Mouse (Mus musculus) stomach, postnatal 0 days (tissue): ENCODE results near the gene Lix1l. TPM values are rescaled to one million over a fixed set of nuclear protein-coding genes. Genes with fewer than 3 reads are reported as not detected.
"Not testable (repeated sequence)": the region's sequence is repeated elsewhere in the genome, so short reads cannot be mapped to it uniquely, and the experiment has no call there.

Experiments used
- ATAC-seq: fragments of 200-750 bp; cut with Nextera tagmentation; 2 replicates; pipeline ENCODE4 v1.8.0; 2017; ENCODE audit not compliant: low FRiP score, low TSS enrichment
- DNase-seq: peaks from one replicate; pipeline ENCODE4 v3.0.0-alpha.2; 2016; ENCODE audit warnings: low spot score
- H3K27ac ChIP-seq: fragments of 300-500 bp; sonication (generic); replicated peaks from 2 replicates; pipeline ENCODE4 v1.5.1; 2014; ENCODE audit warnings: mild to moderate bottlenecking, control low read depth
- H3K27me3 ChIP-seq: fragments of 300-500 bp; sonication (generic); 2 replicates; pipeline ENCODE4 v1.6.1; 2014; ENCODE audit warnings: low read length; ENCODE audit not compliant: control insufficient read depth, insufficient read depth
- H3K36me3 ChIP-seq: fragments of 300-500 bp; sonication (generic); 2 replicates; pipeline ENCODE4 v1.6.1; 2014; ENCODE audit warnings: low read length, mixed read lengths; ENCODE audit not compliant: control insufficient read depth, insufficient read depth
- H3K4me1 ChIP-seq: fragments of 300-500 bp; sonication (generic); replicated peaks from 2 replicates; pipeline ENCODE4 v1.6.1; 2014; ENCODE audit warnings: antibody characterized with exemption; ENCODE audit not compliant: control insufficient read depth, insufficient read depth
- H3K4me2 ChIP-seq: fragments of 300-500 bp; sonication (generic); replicated peaks from 2 replicates; pipeline ENCODE4 v1.6.1; 2014; ENCODE audit warnings: low read depth, mild to moderate bottlenecking, control low read depth, moderate library complexity
- H3K4me3 ChIP-seq: fragments of 300-500 bp; sonication (generic); 2 replicates; pipeline ENCODE4 v1.5.1; 2014; ENCODE audit warnings: low read depth, low read length, control low read depth
- H3K9ac ChIP-seq: fragments of 300-500 bp; sonication (generic); 2 replicates; pipeline ENCODE4 v1.6.1; 2014; ENCODE audit warnings: mild to moderate bottlenecking, low read length, control low read depth, mixed read lengths
- H3K9me3 ChIP-seq: fragments of 300-500 bp; sonication (generic); 2 replicates; pipeline ENCODE4 v1.6.1; 2016; ENCODE audit warnings: low read length; ENCODE audit not compliant: control insufficient read depth
- CTCF ChIP-seq: IDR thresholded peaks from 2 replicates; pipeline ENCODE4 v1.5.1; 2016; ENCODE audit warnings: antibody characterized with exemption, low read depth, mild to moderate bottlenecking, moderate library complexity
- EP300 ChIP-seq: optimal IDR thresholded peaks from 2 replicates; pipeline ENCODE3; 2016; ENCODE audit warnings: antibody characterized with exemption
- WGBS: fragments of 180-500 bp; shearing (Covaris S2); extraction: QIAGEN DNeasy Blood & Tissue Kit; methylation state at CpG from one replicate; pipeline ENCODE4 v1.1.7; 2014; 5-methylcytosine and 5-hydroxymethylcytosine counted together
- polyA plus RNA-seq: library from polyadenylated mRNA; unstranded; fragments of >200 nt; fragmentation: Nextera tagmentation; extraction: Ambion mirVana; gene quantifications from 2 replicates; pipeline ENCODE4 v1.2.1, GENCODE M21; 2015

Gene Lix1l
- polyA plus RNA-seq, 1 experiment from 2014 or later, result 3.8 TPM

- TF ChIP-seq EP300, result no peak
Observed at GRCm38 (mm10) chr3:96647365-96647764, 46.4 kb downstream of the Lix1l start.

GRCm38 (mm10) chr3:96660901-96661300 is 60.0 kb downstream of the Lix1l start:
- no peak overlapping the region for H3K27ac ChIP-seq
- 74% methylated on average over 2 of the region's 2 CpGs for WGBS
- no peaks in the 10 kb centered on the region for H3K36me3 ChIP-seq
- no peak for TF ChIP-seq EP300
- TF ChIP-seq CTCF, result no peak
- no peak for DNase-seq
- no peak overlapping the region for H3K4me3 ChIP-seq
- H3K9me3 ChIP-seq, result no peaks in the 10 kb centered on the region
- H3K9ac ChIP-seq, result no peak overlapping the region
- ATAC-seq, result no peak
- no peaks in the 10 kb centered on the region for H3K27me3 ChIP-seq
- no peak overlapping the region for H3K4me2 ChIP-seq
- no peaks in the 10 kb centered on the region for H3K4me1 ChIP-seq

More at GRCm38 (mm10) chr3:96647365-96647764, 46.4 kb downstream of the Lix1l start:
- Histone ChIP-seq H3K27me3 (no peaks in the 10 kb centered on the region), H3K27ac (no peak overlapping the region), H3K4me2 (no peak overlapping the region), H3K4me3 (no peak overlapping the region), H3K9ac (no peak overlapping the region), H3K36me3 (peaks cover 8% of the 10 kb centered on the region; the same call in 1 of the 2 replicates), H3K4me1 (no peaks in the 10 kb centered on the region), H3K9me3 (no peaks in the 10 kb centered on the region)
- DNase-seq, result no peak
- WGBS, result 77% methylated on average over 3 of the region's 3 CpGs
- ATAC-seq, result no peak

GRCm38 (mm10) chr3:96662731-96663316 is 61.9 kb downstream of the Lix1l start:
- WGBS, result 38% methylated on average over 8 of the region's 8 CpGs
- DNase-seq, result no peak
- TF ChIP-seq CTCF (no peak), EP300 (no peak)

GRCm38 (mm10) chr3:96663432-96664239 is 62.7 kb downstream of the Lix1l start:
- DNase-seq (peak; percentile 88), ATAC-seq (peak; percentile 96)
- no peaks in the 10 kb centered on the region for H3K4me1 ChIP-seq
- peak overlapping the region; percentile 59 for H3K4me2 ChIP-seq
- H3K9me3 ChIP-seq, result no peaks in the 10 kb centered on the region
- H3K9ac ChIP-seq, result peak overlapping the region; percentile 59
- 6% methylated on average over 16 of the region's 18 CpGs for WGBS
- H3K27ac ChIP-seq, result peak overlapping the region; percentile 63
- TF ChIP-seq EP300 (no peak), CTCF (peak; percentile 86)
- H3K4me3 ChIP-seq, result peak overlapping the region; percentile 29
- no peaks in the 10 kb centered on the region for H3K27me3 ChIP-seq
- H3K36me3 ChIP-seq, result no peaks in the 10 kb centered on the region

More at GRCm38 (mm10) chr3:96662731-96663316, 61.9 kb downstream of the Lix1l start:
- H3K9ac ChIP-seq, result no peak overlapping the region; the same call in 1 of the 2 replicates
- H3K4me2 ChIP-seq, result peak overlapping the region; percentile 59
- ATAC-seq, result no peak
- no peaks in the 10 kb centered on the region for H3K36me3 ChIP-seq
- no peaks in the 10 kb centered on the region for H3K27me3 ChIP-seq
- H3K4me1 ChIP-seq, result no peaks in the 10 kb centered on the region
- peak overlapping the region; percentile 63; the same call in 1 of the 2 replicates for H3K27ac ChIP-seq
- H3K4me3 ChIP-seq, result no peak overlapping the region; the same call in 1 of the 2 replicates
- no peaks in the 10 kb centered on the region for H3K9me3 ChIP-seq

GRCm38 (mm10) chr3:96665732-96666363 is 64.9 kb downstream of the Lix1l start:
- ATAC-seq, H3K9ac ChIP-seq, H3K9me3 ChIP-seq, H3K4me3 ChIP-seq, H3K4me1 ChIP-seq, H3K4me2 ChIP-seq, H3K27me3 ChIP-seq, H3K36me3 ChIP-seq, DNase-seq, H3K27ac ChIP-seq: not testable (repeated sequence)
- WGBS, result 87% methylated on average over 7 of the region's 7 CpGs
